Mouse (Mus musculus) E14TG2a.4 (cell line): ENCODE measurements at regions not wholly inside any gene's neighbourhood (a gene's known extent, or its start where the extent isn't known, plus 50 kb on each side); places are given as distances from the start of the nearest gene placed in this dataset.

Experiments used
- CTCF ChIP-seq: conservative IDR thresholded peaks from 2 replicates; pipeline ENCODE4 v1.5.1; 2014; ENCODE audit warnings: low read length
- NANOG ChIP-seq: IDR thresholded peaks from 2 replicates; pipeline ENCODE4 v1.6.1; 2014; ENCODE audit warnings: borderline replicate concordance, low read length, mixed read lengths
- POU5F1 ChIP-seq: IDR thresholded peaks from 2 replicates; pipeline ENCODE4 v1.6.1; 2014; ENCODE audit warnings: low read length, borderline replicate concordance

DNA sequence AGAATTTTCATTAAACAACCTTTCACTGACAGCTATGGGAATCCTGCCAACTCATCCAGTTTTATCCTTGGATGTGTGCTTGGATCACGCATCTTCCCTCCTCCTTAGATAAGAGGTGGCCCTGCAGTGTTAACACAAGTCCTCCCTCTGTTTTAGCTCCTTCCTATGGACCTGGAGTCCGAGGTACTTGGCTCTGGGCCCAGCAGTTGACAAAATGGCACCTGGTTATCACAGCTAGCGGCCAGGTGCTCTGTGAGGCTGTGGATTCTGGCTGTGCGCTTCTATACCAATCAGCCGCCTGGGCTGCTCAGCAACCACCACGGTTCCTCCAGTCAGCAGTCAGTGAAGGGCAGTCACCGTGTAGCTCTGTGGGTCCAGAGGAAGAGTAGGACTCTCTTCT is 157.4 kb downstream of the Prdm2 start:
- TF ChIP-seq CTCF (no peak), NANOG (no peak), POU5F1 (no peak)
